Mouse (Mus musculus): ENCODE measurements at regions not wholly inside any gene's neighbourhood (a gene's known extent, or its start where the extent isn't known, plus 50 kb on each side); places are given as distances from the start of the nearest gene placed in this dataset.
"Not testable (repeated sequence)": the region's sequence is repeated elsewhere in the genome, so short reads cannot be mapped to it uniquely, and the experiment has no call there.

GRCm38 (mm10) chr1:141716953-141717352 is 1471.0 kb downstream of the Kcnt2 start:
- no peak for DNase-seq (ENCODE audit: low spot score)

DNA sequence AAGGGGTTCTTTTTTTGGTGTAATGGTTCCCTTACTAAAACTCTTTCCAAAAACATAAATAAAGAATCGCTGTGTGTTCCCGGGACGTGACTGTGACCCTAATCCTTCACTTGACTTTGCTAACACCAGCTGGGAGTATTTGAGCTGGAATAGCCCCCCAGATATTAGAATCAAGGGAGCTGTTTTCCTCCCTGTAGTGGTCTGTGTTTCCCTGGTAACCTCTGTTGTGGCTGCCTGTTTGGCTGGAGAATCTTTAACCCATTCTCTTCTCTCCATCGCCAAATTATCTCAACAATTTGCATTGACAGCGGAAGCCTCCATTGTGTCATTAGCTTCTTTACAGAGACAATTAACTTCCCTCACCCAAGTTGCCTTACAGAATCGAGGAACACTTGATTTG is 1471.6 kb downstream of the Kcnt2 start:
- DNase-seq (ENCODE audit: low spot score), result no peak

GRCm38 (mm10) chr1:141741299-141741698 is 1495.3 kb downstream of the Kcnt2 start:
- no peak for DNase-seq (ENCODE audit: low spot score)

DNA sequence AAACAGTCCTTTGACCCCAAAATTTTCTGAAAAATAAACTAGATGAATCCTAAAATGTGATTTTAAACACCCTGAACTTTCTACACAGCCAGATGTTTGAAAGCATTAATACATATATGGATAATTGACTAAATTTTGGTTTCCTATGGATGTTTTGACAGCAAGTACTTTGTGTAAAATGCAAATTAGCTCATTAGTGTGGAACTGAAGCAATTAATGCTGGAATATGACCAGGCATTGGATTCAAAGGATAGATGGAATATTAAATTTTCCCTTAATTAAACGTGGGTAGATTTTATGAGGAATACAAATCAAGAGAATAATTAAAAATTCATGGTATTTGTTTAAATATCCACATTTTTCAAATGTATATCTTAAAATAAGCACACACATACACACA is 1530.1 kb downstream of the Kcnt2 start:
- DNase-seq (ENCODE audit: low spot score), result no peak

DNA sequence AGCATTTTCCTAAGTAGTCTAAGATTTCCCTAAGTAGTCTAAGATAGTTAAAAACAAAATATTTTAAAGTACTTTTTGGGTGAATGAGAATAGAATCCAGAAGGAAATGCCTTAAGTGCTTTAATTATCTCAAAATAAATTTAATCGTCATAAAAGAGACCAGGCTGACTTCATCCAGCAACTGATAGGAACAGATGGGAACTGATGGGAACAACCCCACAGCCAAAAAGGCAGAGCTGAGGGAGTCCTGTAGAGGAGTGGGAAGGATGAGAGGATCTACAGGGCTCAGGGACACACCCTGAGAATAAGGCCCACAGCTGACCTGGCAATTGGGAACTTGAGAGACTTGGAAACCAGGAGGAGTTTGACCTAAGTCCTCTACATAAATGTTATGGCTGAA is 1537.4 kb downstream of the Kcnt2 start:
- DNase-seq (ENCODE audit: low spot score), result no peak

- no peak for DNase-seq (ENCODE audit: low spot score)
These were observed 1567.6 kb downstream of the Kcnt2 start for GRCm38 (mm10) chr1:141813315-141814158.

DNA sequence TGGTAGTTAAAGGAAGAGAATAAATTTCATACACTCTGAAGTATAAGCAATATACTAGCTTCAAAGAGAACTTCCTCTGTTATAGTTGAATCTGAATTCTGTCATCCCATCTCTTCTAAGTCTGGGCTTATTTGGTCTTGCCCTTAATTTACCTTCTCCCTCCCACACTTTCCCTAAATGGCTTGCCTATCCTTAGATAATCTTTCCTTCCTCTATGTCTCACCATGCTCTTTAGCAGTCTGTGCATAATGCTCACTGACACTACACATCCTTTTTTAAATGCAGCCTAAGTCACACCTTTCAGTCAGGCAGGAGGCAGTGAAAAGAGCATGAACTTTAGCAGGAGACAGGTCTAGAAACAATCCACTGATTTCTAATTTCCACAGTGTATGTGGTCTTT is 1585.5 kb downstream of the Kcnt2 start:
- no peak for DNase-seq (ENCODE audit: low spot score)

- DNase-seq (ENCODE audit: low spot score), result no peak
These were observed 1596.6 kb downstream of the Kcnt2 start for GRCm38 (mm10) chr1:141842547-141842946.

GRCm38 (mm10) chr1:141853841-141854240 is 1607.9 kb downstream of the Kcnt2 start:
- DNase-seq (ENCODE audit: low spot score), result not testable (repeated sequence)

DNA sequence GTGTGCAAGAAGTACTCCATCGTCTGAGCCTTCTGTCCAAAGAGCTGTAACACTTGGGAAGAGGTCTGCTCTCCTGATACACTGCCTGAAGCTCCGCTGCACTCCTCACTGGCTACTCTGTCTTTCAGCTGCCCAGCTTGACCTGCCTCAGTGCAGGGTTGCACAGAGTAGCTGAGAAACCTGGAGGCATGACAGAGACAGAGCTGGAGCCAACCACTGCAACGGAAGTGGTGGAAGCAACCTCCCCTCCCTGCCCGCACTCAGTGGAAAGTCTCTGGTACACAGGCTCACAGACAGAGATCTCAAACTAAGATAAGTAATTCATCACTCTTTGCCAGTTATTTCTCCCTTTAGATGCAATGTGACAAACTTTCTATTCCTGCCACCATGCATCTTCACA is 1638.4 kb downstream of the Kcnt2 start:
- no peak for DNase-seq (ENCODE audit: low spot score)

DNA sequence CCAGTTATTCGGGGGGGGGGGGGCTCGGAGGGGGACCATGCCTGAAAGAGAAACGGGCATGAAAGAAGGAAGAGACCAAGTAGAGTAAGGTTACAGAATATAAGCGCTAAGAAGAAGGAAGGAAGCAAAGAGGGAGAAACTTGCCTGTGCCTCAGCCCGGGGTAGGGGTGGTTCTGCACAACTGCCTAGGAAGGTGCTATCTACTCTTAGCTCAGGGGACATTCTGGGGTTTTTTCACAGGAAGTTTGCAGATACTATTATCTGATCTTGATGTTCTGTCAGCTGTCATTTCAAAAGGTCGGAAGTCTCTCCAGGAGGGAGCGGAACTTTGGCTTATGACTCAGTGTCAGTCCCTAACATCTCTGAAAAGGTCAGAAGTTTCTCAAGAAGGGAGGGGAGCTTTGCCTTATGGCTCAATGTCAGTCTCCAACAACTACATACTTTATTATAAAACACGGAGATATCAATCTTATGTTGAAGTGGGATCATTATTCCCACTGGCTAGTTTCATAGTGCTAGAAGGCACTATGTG is 1652.0 kb downstream of the Kcnt2 start:
- no peak for DNase-seq (ENCODE audit: low spot score)

- no peak for DNase-seq (ENCODE audit: low spot score)
These were observed 1665.9 kb downstream of the Kcnt2 start for GRCm38 (mm10) chr1:141911714-141912398.

DNA sequence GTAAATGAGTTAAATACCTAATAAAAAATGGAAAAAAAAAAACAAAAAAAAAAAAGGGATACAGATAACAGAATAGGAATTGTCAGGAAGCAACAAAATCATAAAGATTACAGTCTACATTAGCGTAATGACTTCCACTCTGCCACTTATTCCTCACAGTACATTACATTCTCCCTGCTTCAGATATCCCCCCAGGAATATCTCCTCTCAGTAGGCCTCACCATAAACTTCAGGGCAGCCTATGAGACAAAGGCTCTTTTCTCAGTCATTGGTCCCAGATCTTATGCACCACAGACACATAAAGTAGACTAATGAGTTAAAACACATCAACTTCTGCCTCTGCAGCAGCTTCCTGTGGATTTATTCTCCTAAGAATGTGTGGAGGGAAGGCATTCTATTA is 1680.2 kb downstream of the Kcnt2 start:
- no peak for DNase-seq (ENCODE audit: low spot score)

DNA sequence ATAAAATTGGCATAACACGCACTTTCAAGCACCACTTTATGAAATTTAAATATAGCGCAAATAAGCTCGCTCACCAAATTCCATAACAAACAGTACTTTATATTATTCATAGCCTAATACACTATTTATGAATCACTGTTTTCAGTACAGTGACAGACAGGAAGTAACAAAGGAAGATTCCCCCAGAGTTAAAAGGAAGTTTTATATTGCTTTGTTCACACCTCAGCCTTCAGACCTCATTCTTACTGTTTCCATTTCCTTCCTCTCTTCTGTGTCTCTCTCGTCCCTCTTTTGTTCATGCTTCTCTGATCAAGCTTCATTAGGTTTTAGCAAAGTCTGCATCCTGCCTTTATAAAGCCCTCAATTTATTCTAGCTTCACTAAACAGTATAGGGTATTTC is 1680.8 kb downstream of the Kcnt2 start:
- no peak for DNase-seq (ENCODE audit: low spot score)

GRCm38 (mm10) chr1:141948055-141948454 is 1692.4 kb upstream of the B3galt2 start:
- DNase-seq (ENCODE audit: low spot score), result no peak

DNA sequence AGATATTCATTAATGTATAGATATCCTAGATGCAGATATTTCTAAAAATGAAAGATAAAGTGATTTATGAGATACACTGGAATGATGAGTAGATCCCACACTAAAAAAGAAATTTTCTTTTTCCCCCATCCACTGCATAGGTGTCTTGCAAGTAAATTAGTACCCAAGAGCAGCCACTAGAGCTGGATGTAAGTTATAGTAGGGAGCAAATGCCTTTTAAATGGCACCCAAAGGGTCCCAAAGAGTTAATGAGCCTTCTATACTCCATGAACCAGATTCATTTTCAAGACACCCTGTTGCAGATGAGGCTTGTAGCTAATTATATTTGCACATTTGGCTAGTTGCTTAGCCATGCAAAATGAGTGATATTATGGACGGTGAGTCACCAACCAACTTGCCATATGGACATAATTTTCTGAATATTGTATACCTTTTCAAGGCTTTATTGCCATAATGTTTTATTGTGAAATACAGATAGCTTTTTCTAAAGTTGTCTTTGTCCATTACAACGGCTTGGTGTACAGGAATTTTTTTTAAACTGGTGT is 1686.1 kb upstream of the B3galt2 start:
- no peak for DNase-seq (ENCODE audit: low spot score)

DNA sequence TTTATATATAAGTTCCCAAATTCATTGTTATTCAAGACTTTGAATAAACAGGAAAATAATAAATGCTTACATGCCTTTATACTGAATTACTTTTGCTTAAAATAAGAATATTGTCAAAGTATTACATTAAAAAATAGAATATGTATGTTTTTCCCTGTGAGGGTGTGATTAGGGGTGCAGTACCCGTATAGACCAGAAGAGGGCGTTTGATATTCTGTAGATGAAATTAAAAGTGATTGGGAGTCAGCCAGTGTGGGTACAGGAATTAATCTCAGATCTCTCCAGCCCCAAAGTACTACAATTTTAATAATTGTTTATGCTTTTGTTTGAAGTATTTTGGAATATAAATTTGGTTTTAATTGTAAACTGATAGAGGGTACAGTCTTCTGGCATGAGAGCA is 1678.7 kb upstream of the B3galt2 start:
- no peak for DNase-seq (ENCODE audit: low spot score)

DNA sequence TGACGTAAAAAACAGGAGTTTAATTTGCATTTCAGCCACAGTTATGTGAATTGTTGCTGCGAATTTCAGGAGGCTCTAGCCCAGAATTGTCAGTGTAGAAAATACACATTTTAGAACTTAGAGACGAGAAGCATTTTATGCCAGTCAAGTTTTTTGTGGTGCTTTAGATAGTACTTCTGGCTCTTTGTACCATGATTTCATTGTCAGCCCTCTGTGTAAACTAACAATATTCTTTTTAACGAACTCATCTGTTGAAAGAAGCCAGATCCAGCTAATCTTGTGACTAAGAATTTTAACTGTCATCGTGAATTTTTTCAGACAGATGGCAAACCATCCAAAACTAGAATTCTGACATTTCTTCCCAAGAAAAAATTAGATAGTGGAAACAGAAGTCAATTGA is 1672.3 kb upstream of the B3galt2 start:
- no peak for DNase-seq (ENCODE audit: low spot score)

- no peak for DNase-seq (ENCODE audit: low spot score)
These were observed 1666.1 kb upstream of the B3galt2 start for GRCm38 (mm10) chr1:141974329-141974728.

DNA sequence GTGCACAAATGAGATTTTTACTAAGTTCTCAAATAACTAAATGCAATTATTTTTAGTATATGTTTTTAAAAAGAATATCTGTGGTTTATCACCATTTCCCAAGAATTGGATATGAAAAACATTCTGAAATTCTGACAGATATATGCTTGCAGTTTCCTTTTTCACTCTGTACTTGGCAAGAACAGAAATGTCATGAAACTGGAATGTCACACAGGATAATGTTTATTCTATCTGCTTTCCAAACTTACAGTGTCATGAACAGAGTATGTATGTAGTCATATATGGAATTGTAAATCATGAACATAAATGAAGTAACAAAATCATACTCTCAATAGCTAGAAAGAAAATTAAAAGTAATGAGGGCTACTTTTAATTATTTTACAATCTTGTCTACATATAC is 1640.7 kb upstream of the B3galt2 start:
- DNase-seq (ENCODE audit: low spot score), result no peak

- no peak for DNase-seq (ENCODE audit: low spot score)
These were observed 1640.1 kb upstream of the B3galt2 start for GRCm38 (mm10) chr1:142000335-142000734.

DNA sequence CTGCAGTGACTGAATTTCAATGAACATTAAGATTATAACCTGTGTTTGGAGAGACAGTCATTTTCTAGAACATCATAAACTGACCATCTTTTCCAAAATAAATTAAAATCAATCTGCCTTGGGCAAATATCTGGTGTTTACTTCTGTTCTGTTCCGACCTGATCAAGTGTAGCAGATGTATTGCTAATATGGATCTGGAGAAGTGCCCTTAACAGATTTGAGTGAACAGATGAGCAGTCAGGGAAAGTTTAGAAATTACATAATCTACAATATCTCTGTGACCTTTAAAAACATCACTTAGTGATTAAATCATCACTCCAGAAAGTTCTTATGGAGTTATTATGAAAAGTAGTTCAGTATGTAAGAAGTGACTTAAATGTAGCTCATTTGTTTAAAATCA is 1634.1 kb upstream of the B3galt2 start:
- DNase-seq (ENCODE audit: low spot score), result peak; percentile 47

DNA sequence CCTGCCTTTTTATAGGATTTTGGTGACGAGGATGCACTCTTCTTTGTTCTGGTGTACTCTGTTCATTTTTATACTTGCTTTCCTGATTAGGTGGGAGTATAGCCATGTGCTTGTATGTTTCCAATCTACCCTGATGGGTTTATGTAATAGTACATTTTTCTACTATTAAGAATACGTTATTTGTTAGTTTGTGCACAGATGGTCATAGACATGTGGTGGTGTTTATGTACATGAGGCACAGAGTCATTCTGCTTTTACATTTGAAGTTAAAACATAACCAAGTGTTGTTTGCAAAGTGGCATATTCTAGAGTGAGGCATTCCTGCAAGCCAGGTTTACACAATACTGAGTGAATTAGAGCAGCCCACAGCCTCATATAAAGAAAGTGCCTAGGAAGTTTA is 1597.7 kb upstream of the B3galt2 start:
- DNase-seq (ENCODE audit: low spot score), result peak; percentile 57

Data from layer of hippocampus, adult 11-12 months (tissue).